Mouse (Mus musculus) embryonic facial prominence, embryonic 11.5 days (tissue): ENCODE data around the gene Mien1. TPM values are rescaled to one million over a fixed set of nuclear protein-coding genes. Genes with fewer than 3 reads are reported as not detected.

ENCODE experiments used
- ATAC-seq: fragments of 200-750 bp; cut with Nextera tagmentation; replicated peaks from 2 replicates; pipeline ENCODE4 v1.8.0; 2017; ENCODE audit warnings: low read depth; ENCODE audit not compliant: insufficient number of reproducible peaks, low FRiP score, low TSS enrichment
- DNase-seq: peaks from one replicate; pipeline ENCODE4 v3.0.0-alpha.2; 2015; ENCODE audit warnings: low spot score
- H3K27ac ChIP-seq: fragments of 300-500 bp; sonication (generic); replicated peaks from 2 replicates; pipeline ENCODE4 v1.5.1; 2014; ENCODE audit warnings: mild to moderate bottlenecking, low read depth, low read length, control low read depth
- H3K27me3 ChIP-seq: fragments of 300-500 bp; sonication (generic); 2 replicates; pipeline ENCODE4 v1.6.1; 2014; ENCODE audit warnings: mild to moderate bottlenecking, low read length, moderate library complexity, mixed read lengths; ENCODE audit not compliant: control insufficient read depth, insufficient read depth
- H3K36me3 ChIP-seq: fragments of 300-500 bp; sonication (generic); replicated peaks from 2 replicates; pipeline ENCODE4 v1.6.1; 2014; ENCODE audit warnings: low read depth, mild to moderate bottlenecking, low read length, moderate library complexity, mixed read lengths; ENCODE audit not compliant: control insufficient read depth, insufficient read depth
- H3K4me1 ChIP-seq: fragments of 300-500 bp; sonication (generic); 2 replicates; pipeline ENCODE4 v1.6.1; 2014; ENCODE audit warnings: low read length, mixed read lengths; ENCODE audit not compliant: control insufficient read depth, insufficient read depth
- H3K4me2 ChIP-seq: fragments of 300-500 bp; sonication (generic); 2 replicates; pipeline ENCODE4 v1.6.1; 2014; ENCODE audit warnings: low read depth, mild to moderate bottlenecking, control low read depth, low read length, moderate library complexity
- H3K4me3 ChIP-seq: fragments of 300-500 bp; sonication (generic); 2 replicates; pipeline ENCODE4 v1.5.1; 2014; ENCODE audit warnings: low read depth, low read length, control low read depth
- H3K9ac ChIP-seq: fragments of 300-500 bp; sonication (generic); replicated peaks from 2 replicates; pipeline ENCODE4 v1.6.1; 2014; ENCODE audit warnings: mild to moderate bottlenecking, control low read depth, low read length
- H3K9me3 ChIP-seq: fragments of 300-500 bp; sonication (generic); replicated peaks from 2 replicates; pipeline ENCODE4 v1.6.1; 2016; ENCODE audit warnings: mild to moderate bottlenecking, low read length, inconsistent platforms, mixed read lengths; ENCODE audit not compliant: control insufficient read depth
- WGBS: fragments of 180-500 bp; shearing (Covaris S2); extraction: QIAGEN DNeasy Blood & Tissue Kit; methylation state at CpG from one replicate; pipeline ENCODE4 v1.1.7; 2014; 5-methylcytosine and 5-hydroxymethylcytosine counted together
- polyA plus RNA-seq: library from polyadenylated mRNA; unstranded; fragments of >200 nt; fragmentation: Nextera tagmentation; extraction: Ambion mirVana; gene quantifications from 2 replicates; pipeline ENCODE4 v1.2.1, GENCODE M21; 2014

The Mien1 gene
- polyA plus RNA-seq, 1 experiment from 2014 or later: 89.3 TPM

DNA sequence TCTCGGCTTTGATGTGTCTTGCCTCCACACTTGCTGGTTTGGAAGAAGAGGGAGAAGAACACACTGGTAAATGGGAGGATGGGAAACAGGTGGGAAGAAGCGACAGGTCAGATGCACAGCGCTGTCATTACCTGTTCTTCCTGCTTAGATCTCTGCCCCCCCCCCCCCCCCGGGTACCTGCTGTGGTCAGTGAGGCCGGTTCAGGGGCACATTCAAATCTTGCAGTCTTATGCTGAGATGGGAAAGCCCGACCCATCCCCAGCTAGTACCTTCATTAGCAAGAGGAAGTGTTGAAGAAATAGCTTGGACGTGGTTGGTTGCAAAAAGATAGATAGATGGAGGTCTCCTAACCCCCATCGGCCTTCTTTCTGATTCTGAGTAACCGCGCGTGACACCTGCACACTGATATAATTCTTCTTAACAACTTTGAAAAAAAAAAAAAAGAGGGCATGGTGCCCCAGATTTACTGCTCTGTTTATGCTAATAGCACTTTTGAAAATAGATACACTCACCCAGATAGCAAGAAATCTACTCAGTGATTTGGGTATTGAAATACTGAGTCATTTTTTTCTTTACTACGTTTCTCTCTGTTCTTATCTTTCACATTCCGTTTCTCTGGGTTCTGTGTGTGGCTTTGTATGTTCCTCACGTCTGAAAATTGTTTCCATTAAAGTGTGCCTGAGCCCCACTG, 38.4 kb upstream of the Mien1 start:
- H3K4me3 ChIP-seq: no peak overlapping the region
- no peaks in the 10 kb centered on the region for H3K4me1 ChIP-seq
- no peaks in the 10 kb centered on the region for H3K27me3 ChIP-seq
- H3K27ac ChIP-seq: no peak overlapping the region
- WGBS: 75% methylated on average over 14 of the region's 14 CpGs
- DNase-seq (no peak), ATAC-seq (no peak)
- no peaks in the 10 kb centered on the region for H3K36me3 ChIP-seq
- H3K9ac ChIP-seq: no peak overlapping the region
- H3K4me2 ChIP-seq: no peak overlapping the region
- no peaks in the 10 kb centered on the region for H3K9me3 ChIP-seq

DNA sequence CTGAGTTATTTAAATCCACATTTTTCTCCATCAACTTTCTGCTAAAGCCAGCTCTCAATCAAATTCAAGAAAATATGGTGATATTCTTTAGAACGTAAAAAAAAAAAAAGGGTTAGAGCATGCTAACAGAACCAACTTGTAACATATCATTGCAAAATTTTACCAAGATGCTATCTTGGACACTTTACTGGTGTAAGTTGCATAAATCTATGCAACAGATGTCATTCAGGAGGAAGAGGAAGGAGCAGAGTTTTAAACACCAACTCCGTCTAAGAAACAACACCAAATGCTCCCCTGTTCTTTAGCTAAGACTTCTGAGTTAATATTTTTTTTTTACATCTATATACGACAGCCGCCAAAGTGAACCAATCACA, 37.6 kb upstream of the Mien1 start:
- H3K27ac ChIP-seq: no peak overlapping the region
- 84% methylated on average over 4 of the region's 4 CpGs for WGBS
- H3K9me3 ChIP-seq: no peaks in the 10 kb centered on the region
- no peak overlapping the region for H3K9ac ChIP-seq
- DNase-seq (no peak), ATAC-seq (no peak)
- no peaks in the 10 kb centered on the region for H3K36me3 ChIP-seq
- no peak overlapping the region for H3K4me3 ChIP-seq
- H3K4me2 ChIP-seq: no peak overlapping the region
- no peaks in the 10 kb centered on the region for H3K4me1 ChIP-seq
- H3K27me3 ChIP-seq: no peaks in the 10 kb centered on the region

DNA sequence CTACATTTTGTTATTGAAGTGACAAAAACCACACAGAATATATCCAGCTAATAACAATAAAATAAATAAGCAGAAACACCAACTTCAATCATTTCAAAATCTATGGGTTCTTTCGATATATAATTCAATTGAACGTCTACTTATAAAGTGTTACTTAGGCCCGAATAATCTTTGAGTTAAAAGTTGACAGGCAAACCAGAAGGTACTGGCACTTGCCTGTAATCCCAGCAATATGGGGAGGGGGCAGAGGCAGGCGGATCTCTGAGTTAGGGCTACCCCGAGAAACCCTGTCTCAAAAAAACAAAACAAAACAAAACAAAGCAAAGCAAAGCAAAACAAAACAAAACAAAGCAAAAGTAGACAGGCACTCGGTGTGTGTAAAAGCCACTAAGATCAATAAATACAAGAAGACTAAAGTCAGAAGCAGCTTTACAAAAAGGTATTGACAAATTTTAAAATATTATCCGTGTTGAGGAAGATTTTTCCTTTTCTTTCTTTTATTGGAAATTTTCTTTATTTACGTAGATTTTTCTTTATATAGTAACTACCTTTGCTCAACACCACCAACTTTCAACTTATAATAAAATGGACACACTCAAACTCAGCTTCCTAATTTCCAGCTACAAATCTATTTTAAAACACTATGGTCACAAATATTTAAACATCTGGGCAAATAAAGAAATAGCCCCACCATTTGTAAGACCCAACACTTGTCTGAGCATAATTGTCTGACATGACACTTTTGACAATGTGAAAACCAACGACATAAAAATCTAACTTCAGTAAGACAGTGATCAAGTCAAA, 37.0 kb upstream of the Mien1 start:
- H3K27me3 ChIP-seq: no peaks in the 10 kb centered on the region
- H3K36me3 ChIP-seq: no peaks in the 10 kb centered on the region
- no peaks in the 10 kb centered on the region for H3K4me1 ChIP-seq
- H3K9me3 ChIP-seq: no peaks in the 10 kb centered on the region
- 86% methylated on average over 9 of the region's 9 CpGs for WGBS
- H3K4me2 ChIP-seq: no peak overlapping the region
- no peak overlapping the region for H3K27ac ChIP-seq
- no peak overlapping the region for H3K4me3 ChIP-seq
- no peak overlapping the region for H3K9ac ChIP-seq
- DNase-seq (no peak), ATAC-seq (no peak)

GRCm38 (mm10) chr11:98474967-98475366, 36.2 kb upstream of the Mien1 start:
- ATAC-seq: no peak

GRCm38 (mm10) chr11:98473916-98474479, 35.2 kb upstream of the Mien1 start:
- no peak overlapping the region for H3K27ac ChIP-seq
- H3K4me2 ChIP-seq: no peak overlapping the region
- no peak for ATAC-seq
- H3K4me3 ChIP-seq: no peak overlapping the region
- no peak for DNase-seq
- H3K36me3 ChIP-seq: no peaks in the 10 kb centered on the region
- no peaks in the 10 kb centered on the region for H3K9me3 ChIP-seq
- no peaks in the 10 kb centered on the region for H3K4me1 ChIP-seq
- H3K9ac ChIP-seq: no peak overlapping the region
- WGBS: 53% methylated on average over 8 of the region's 8 CpGs
- no peaks in the 10 kb centered on the region for H3K27me3 ChIP-seq

More at GRCm38 (mm10) chr11:98474967-98475366, 36.2 kb upstream of the Mien1 start:
- Histone ChIP-seq H3K36me3 (no peaks in the 10 kb centered on the region), H3K9me3 (no peaks in the 10 kb centered on the region), H3K4me2 (no peak overlapping the region), H3K9ac (no peak overlapping the region), H3K27ac (no peak overlapping the region), H3K27me3 (no peaks in the 10 kb centered on the region), H3K4me1 (no peaks in the 10 kb centered on the region), H3K4me3 (no peak overlapping the region)
- DNase-seq: no peak
- WGBS: 85% methylated on average over 11 of the region's 11 CpGs

DNA sequence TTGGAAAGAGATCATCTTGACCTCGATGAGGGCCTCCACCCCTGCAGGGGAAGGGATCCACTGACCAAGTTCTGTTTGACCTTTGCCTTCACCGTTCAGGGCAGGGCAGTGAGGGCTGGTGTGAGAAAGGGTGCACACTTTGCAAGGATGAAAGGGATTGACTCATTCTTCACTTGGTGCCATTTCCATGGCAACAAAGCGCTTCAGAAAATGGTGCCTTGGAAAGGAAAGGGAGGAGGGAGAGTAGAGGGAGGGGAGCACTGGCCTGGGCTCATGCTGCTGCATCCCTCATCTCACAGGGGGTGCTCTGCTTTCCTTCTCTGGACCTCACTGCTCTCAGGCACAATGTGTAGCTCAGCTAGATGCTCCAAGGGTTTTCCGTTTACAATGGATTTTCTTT, 33.9 kb upstream of the Mien1 start:
- DNase-seq (no peak), ATAC-seq (no peak)
- Histone ChIP-seq H3K4me3 (no peak overlapping the region), H3K27me3 (no peaks in the 10 kb centered on the region), H3K4me1 (no peaks in the 10 kb centered on the region), H3K4me2 (no peak overlapping the region), H3K9ac (no peak overlapping the region), H3K36me3 (no peaks in the 10 kb centered on the region), H3K27ac (no peak overlapping the region), H3K9me3 (no peaks in the 10 kb centered on the region)
- 57% methylated on average over 4 of the region's 4 CpGs for WGBS

GRCm38 (mm10) chr11:98470795-98471194, 32.0 kb upstream of the Mien1 start:
- Histone ChIP-seq H3K9ac (no peak overlapping the region), H3K4me3 (no peak overlapping the region), H3K9me3 (no peaks in the 10 kb centered on the region), H3K4me1 (no peaks in the 10 kb centered on the region), H3K27me3 (no peaks in the 10 kb centered on the region), H3K36me3 (no peaks in the 10 kb centered on the region), H3K27ac (no peak overlapping the region), H3K4me2 (no peak overlapping the region)
- DNase-seq (no peak), ATAC-seq (no peak)
- WGBS: 75% methylated on average over 6 of the region's 6 CpGs
